Mouse (Mus musculus) retina, postnatal 7 days (tissue): ENCODE measurements around the gene Gm28360.
"Not testable (repeated sequence)": the region's sequence is repeated elsewhere in the genome, so short reads cannot be mapped to it uniquely, and the experiment has no call there.

ENCODE experiments used
- DNase-seq: peaks from one replicate; pipeline ENCODE4 v3.0.0-alpha.2; 2012; ENCODE audit warnings: low read depth, low spot score

Gene Gm28360

GRCm38 (mm10) chr1:117829781-117830180 is at the start of gene Gm28360:
Gene Gm28360 (plus strand): TSS chr1:117830081.
- not testable (repeated sequence) for DNase-seq

GRCm38 (mm10) chr1:117780833-117781232 is 49.0 kb upstream of the Gm28360 start, which contains the start of gene B020011L13Rik:
Gene B020011L13Rik (plus strand): TSS chr1:117781133.
- not testable (repeated sequence) for DNase-seq

GRCm38 (mm10) chr1:117816271-117816670 is 13.6 kb upstream of the Gm28360 start:
- DNase-seq: not testable (repeated sequence)

GRCm38 (mm10) chr1:117851718-117852117 is 21.8 kb downstream of the Gm28360 start:
- DNase-seq: not testable (repeated sequence)
